Mouse (Mus musculus) fat pad, adult 2 months (tissue): ENCODE measurements at regions not wholly inside any gene's neighbourhood (a gene's known extent, or its start where the extent isn't known, plus 50 kb on each side); places are given as distances from the start of the nearest gene placed in this dataset.
A peak's percentile ranks its signal among the peaks of the same experiment; 100 is the strongest.

Experiments used
- DNase-seq: peaks from one replicate; pipeline ENCODE4 v3.0.0-alpha.2; 2011; ENCODE audit warnings: low read depth, low spot score; ENCODE audit errors: extremely low read depth

GRCm38 (mm10) chr15:59845158-59845739 lies 171.2 kb downstream of the 4933412E24Rik start:
- DNase-seq = peak; percentile 63

GRCm38 (mm10) chr15:59836631-59837030 lies 179.8 kb downstream of the 4933412E24Rik start:
- no peak for DNase-seq

- no peak for DNase-seq
Measured at GRCm38 (mm10) chr15:59833232-59833631, 183.2 kb downstream of the 4933412E24Rik start.

GRCm38 (mm10) chr15:59831481-59831880 lies 184.9 kb downstream of the 4933412E24Rik start:
- no peak for DNase-seq

- peak; percentile 56 for DNase-seq
Measured at GRCm38 (mm10) chr15:59830553-59831462, 185.6 kb downstream of the 4933412E24Rik start.

GRCm38 (mm10) chr15:59828421-59828820 lies 188.0 kb downstream of the 4933412E24Rik start:
- no peak for DNase-seq

- DNase-seq = no peak
Measured at GRCm38 (mm10) chr15:59826164-59826950, 190.1 kb downstream of the 4933412E24Rik start.

GRCm38 (mm10) chr15:59823921-59824320 lies 192.5 kb downstream of the 4933412E24Rik start:
- DNase-seq = no peak

- no peak for DNase-seq
Measured at GRCm38 (mm10) chr15:59822995-59823681, 193.3 kb downstream of the 4933412E24Rik start.

GRCm38 (mm10) chr15:59820317-59820716 lies 196.1 kb downstream of the 4933412E24Rik start:
- no peak for DNase-seq

- DNase-seq = no peak
Measured at GRCm38 (mm10) chr15:59816031-59816430, 200.4 kb downstream of the 4933412E24Rik start.

GRCm38 (mm10) chr15:59811566-59811965 lies 204.8 kb downstream of the 4933412E24Rik start:
- DNase-seq = no peak

GRCm38 (mm10) chr15:59809361-59809760 lies 207.1 kb downstream of the 4933412E24Rik start:
- DNase-seq = no peak

GRCm38 (mm10) chr15:59807723-59808122 lies 208.7 kb downstream of the 4933412E24Rik start:
- no peak for DNase-seq

- no peak for DNase-seq
Measured at GRCm38 (mm10) chr15:59805771-59806170, 210.6 kb downstream of the 4933412E24Rik start.

GRCm38 (mm10) chr15:59804821-59805220 lies 211.6 kb downstream of the 4933412E24Rik start:
- no peak for DNase-seq

- DNase-seq = no peak
Measured at GRCm38 (mm10) chr15:59804394-59804793, 212.0 kb downstream of the 4933412E24Rik start.

GRCm38 (mm10) chr15:59802276-59802675 lies 214.1 kb downstream of the 4933412E24Rik start:
- no peak for DNase-seq

GRCm38 (mm10) chr15:59799124-59799815 lies 217.1 kb downstream of the 4933412E24Rik start:
- DNase-seq = no peak

- no peak for DNase-seq
Measured at GRCm38 (mm10) chr15:59798486-59798885, 217.9 kb downstream of the 4933412E24Rik start.
